Mouse (Mus musculus): Measurements from ENCODE around the gene Snapc5. TPM values are rescaled to one million over a fixed set of nuclear protein-coding genes. Genes with fewer than 3 reads are reported as not detected.

The Snapc5 gene
- 1.4 and 7.6 TPM in 2 replicates for polyA plus RNA-seq (2012; ENCODE audit: low replicate concordance)

GRCm38 (mm10) chr9:64178974-64179646 lies at the start of gene Snapc5:
TSS of gene Snapc5 (plus strand) at chr9:64179274.

GRCm38 (mm10) chr9:64172816-64173665 lies 6.0 kb upstream of the Snapc5 start, which contains the start of the genes Zwilch and Rpl4:
TSS of gene Zwilch (minus strand) at chr9:64173104.
TSS of gene Rpl4 (plus strand) at chr9:64173375.

Other genes with a start within 250 kb of the Snapc5 start
- gene Smad6, start 157.2 kb upstream of the Snapc5 start, polyA plus RNA-seq (2012; ENCODE audit: low replicate concordance), result 1.00 and 1.5 TPM in 2 replicates
- not detected in 2 replicates for gene Lctl, start 62.1 kb upstream of the Snapc5 start, polyA plus RNA-seq (2012; ENCODE audit: low replicate concordance)
- 0.65 and 1.4 TPM in 2 replicates for gene Zwilch, start 6.2 kb upstream of the Snapc5 start, polyA plus RNA-seq (2012; ENCODE audit: low replicate concordance)
- 185 and 254 TPM in 2 replicates for gene Rpl4, start 5.9 kb upstream of the Snapc5 start, polyA plus RNA-seq (2012; ENCODE audit: low replicate concordance)
- gene Uchl4, start 55.9 kb downstream of the Snapc5 start, polyA plus RNA-seq (2012; ENCODE audit: low replicate concordance), result not detected in 2 replicates
- 61.1 and 80.2 TPM in 2 replicates for gene Map2k1, start 74.4 kb downstream of the Snapc5 start, polyA plus RNA-seq (2012; ENCODE audit: low replicate concordance)
- 0.18 and 2.6 TPM in 2 replicates for gene Tipin, start 102.3 kb downstream of the Snapc5 start, polyA plus RNA-seq (2012; ENCODE audit: low replicate concordance)
- 6.1 and 11.0 TPM in 2 replicates for gene Dis3l, start 162.0 kb downstream of the Snapc5 start, polyA plus RNA-seq (2012; ENCODE audit: low replicate concordance)
- gene Megf11, start 206.4 kb downstream of the Snapc5 start, polyA plus RNA-seq (2012; ENCODE audit: low replicate concordance), result not detected in 2 replicates

Data from hematopoietic multipotent progenitor cell, adult 10-12 weeks (in vitro differentiated cells).